Mouse (Mus musculus): ENCODE data around the gene Egln2.

Egln2 gene

GRCm38 (mm10) chr7:27174896-27175295 lies 8.3 kb upstream of the Egln2 start:
- no peak for DNase-seq

GRCm38 (mm10) chr7:27174496-27174895 lies 7.9 kb upstream of the Egln2 start:
- peak; percentile 50 for DNase-seq

- peak; percentile 23 for DNase-seq
These were observed 4.4 kb upstream of the Egln2 start for GRCm38 (mm10) chr7:27170981-27171380.

- peak; percentile 52 for DNase-seq
These were observed 1.8 kb upstream of the Egln2 start for GRCm38 (mm10) chr7:27168371-27168770.

- DNase-seq: peak; percentile 56
These were observed 983 bp upstream of the Egln2 start for GRCm38 (mm10) chr7:27167475-27168094.

GRCm38 (mm10) chr7:27166229-27166613 lies 381 bp downstream of the Egln2 start:
- DNase-seq: peak; percentile 88

GRCm38 (mm10) chr7:27165696-27166095 lies 906 bp downstream of the Egln2 start:
- DNase-seq: no peak

GRCm38 (mm10) chr7:27165007-27165655 lies 1.5 kb downstream of the Egln2 start:
- DNase-seq: peak; percentile 84

- DNase-seq: peak; percentile 80
These were observed 2.3 kb downstream of the Egln2 start for GRCm38 (mm10) chr7:27164112-27164947.

GRCm38 (mm10) chr7:27163450-27163805 lies 3.2 kb downstream of the Egln2 start:
- DNase-seq: peak; percentile 50

GRCm38 (mm10) chr7:27162780-27163449 lies 3.7 kb downstream of the Egln2 start:
- no peak for DNase-seq

GRCm38 (mm10) chr7:27161744-27162143 lies 4.9 kb downstream of the Egln2 start:
- peak; percentile 40 for DNase-seq

- DNase-seq: no peak
These were observed 5.7 kb downstream of the Egln2 start for GRCm38 (mm10) chr7:27160921-27161320.

GRCm38 (mm10) chr7:27159882-27160281 lies 6.7 kb downstream of the Egln2 start:
- DNase-seq: peak; percentile 89

GRCm38 (mm10) chr7:27159256-27159655 lies 7.3 kb downstream of the Egln2 start:
- peak; percentile 44 for DNase-seq

- peak; percentile 40 for DNase-seq
These were observed 8.4 kb downstream of the Egln2 start for GRCm38 (mm10) chr7:27158171-27158570.

- DNase-seq: peak; percentile 28
These were observed 10.6 kb downstream of the Egln2 start for GRCm38 (mm10) chr7:27156005-27156404.

- peak; percentile 38 for DNase-seq
These were observed 13.3 kb downstream of the Egln2 start, which contains the start of gene Cyp2t4 for GRCm38 (mm10) chr7:27153205-27153764. Cyp2t4 (plus strand) TSS chr7:27153714.

- no peak for DNase-seq
These were observed 30.1 kb downstream of the Egln2 start for GRCm38 (mm10) chr7:27136410-27136996.

- DNase-seq: no peak
These were observed 32.8 kb downstream of the Egln2 start for GRCm38 (mm10) chr7:27133757-27134156.

- no peak for DNase-seq
These were observed 33.4 kb downstream of the Egln2 start for GRCm38 (mm10) chr7:27133156-27133555.

GRCm38 (mm10) chr7:27132588-27132987 lies 34.0 kb downstream of the Egln2 start:
- DNase-seq: peak; percentile 31

All from cerebellum, adult 9-11 months (tissue).